Mouse (Mus musculus) kidney, postnatal 10 days (tissue): ENCODE results near the gene Med12.

Experiments used
- DNase-seq: peaks from one replicate; pipeline ENCODE4 v3.0.0; 2021; ENCODE audit warnings: mixed read lengths

Med12 gene

DNA sequence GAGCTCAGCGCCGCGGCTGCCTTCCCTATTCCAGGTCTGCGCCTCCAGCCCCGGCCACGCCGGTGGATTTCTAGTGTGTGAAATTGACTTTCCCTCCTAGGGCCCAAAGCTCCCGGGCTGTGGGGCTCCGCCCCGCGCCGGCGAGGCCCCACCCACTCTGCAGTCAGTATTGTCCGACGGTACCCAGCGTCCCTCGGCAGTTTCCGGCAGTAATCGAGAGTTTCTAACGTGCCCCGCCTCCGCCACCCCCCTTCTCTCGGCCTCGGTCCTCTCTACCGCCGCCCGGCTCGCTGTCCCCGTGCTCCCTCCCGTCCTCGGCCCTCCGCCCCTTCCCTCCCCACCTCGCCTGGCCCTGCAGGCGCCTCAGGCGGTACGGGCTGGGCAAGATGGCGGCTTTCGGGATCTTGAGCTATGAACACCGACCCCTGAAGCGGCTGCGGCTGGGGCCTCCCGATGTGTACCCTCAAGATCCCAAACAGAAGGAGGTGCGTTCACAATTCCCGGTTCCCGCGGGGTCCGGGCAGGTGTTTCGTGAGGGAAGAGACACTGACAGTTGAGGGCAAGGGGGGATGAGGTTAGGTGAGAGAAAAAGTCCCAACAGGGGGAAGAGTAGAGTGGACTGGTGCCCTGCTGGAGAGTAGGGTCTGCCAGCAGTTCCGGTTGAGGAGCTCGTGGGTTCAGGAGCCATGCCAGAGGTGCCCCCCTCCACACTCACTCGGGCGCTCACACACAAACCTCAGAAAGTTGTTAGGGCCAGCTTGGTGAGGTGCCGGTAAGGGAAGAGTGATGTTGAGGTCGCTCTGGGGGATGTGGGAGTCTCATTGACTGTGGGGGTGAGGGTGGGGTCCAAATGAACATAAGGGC lies at the start of gene Med12:
TSS of gene Med12 (plus strand) at position 156 of the 864 bp plus-strand sequence.
- peak; percentile 95 for DNase-seq

- DNase-seq, result no peak
Measured at GRCm38 (mm10) chrX:101245011-101245410, 28.8 kb upstream of the Med12 start.

DNA sequence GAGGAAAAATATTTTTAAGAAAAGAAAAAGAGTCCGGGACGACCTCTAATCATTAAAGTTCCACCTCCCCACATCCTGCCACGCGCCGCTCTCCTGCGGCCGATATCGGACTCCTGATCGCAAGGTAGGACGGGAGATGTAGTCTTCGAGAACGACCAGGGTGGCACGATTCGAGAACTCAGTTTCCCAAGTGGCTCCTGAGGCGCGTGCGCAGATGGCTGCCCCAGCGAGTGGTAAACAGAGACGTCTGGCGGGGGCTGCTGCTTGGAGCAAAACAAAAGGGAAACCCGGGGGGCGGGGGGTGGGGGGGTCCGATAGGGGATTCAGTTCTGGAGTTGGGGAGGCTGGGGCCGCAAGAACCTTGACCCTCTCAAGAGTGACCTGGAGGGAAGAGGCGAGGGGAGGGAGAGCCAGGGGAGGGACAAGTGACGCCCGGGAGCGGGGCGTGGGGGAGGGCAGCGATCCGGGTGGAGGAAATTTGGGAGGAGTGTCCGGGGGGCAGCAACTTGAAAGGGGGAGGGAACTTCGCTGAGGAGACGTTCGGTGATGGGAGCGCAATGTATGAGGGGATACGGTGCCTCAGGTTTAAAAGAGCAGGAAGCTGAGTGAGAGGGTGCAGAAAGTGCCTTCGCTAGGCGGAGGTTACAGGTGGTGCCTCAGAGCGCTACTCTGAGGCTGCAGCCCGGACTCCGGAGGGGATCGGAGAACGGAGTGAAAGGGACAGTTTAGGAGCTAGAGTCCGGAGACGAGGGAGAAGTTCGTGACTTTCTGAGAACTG lies 19.7 kb upstream of the Med12 start, which contains the start of gene Foxo4:
TSS of gene Foxo4 (plus strand) at position 577 of the 778 bp plus-strand sequence.
- peak; percentile 92 for DNase-seq

GRCm38 (mm10) chrX:101254740-101255139 lies 19.1 kb upstream of the Med12 start:
- DNase-seq, result peak; percentile 21

DNA sequence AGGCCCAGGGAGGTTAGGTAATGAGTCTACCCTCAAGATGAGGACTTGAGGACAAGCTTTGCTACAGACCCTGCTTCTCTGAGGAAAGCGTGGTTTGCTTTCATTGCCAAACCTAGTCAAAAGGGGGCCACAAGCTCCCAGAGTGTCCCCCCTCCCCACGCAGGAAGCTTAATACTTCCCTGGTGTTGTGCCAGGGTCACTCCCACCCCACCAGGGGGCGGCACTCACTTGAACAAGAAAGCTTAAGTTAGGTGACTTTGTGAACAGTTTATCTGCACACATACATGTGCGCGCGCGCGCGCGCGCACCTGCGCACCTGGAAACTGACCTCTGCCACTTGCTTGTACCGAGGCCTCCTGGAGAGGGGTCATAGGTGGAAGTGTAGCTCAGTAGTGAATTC lies 17.2 kb upstream of the Med12 start:
- peak; percentile 44 for DNase-seq

DNA sequence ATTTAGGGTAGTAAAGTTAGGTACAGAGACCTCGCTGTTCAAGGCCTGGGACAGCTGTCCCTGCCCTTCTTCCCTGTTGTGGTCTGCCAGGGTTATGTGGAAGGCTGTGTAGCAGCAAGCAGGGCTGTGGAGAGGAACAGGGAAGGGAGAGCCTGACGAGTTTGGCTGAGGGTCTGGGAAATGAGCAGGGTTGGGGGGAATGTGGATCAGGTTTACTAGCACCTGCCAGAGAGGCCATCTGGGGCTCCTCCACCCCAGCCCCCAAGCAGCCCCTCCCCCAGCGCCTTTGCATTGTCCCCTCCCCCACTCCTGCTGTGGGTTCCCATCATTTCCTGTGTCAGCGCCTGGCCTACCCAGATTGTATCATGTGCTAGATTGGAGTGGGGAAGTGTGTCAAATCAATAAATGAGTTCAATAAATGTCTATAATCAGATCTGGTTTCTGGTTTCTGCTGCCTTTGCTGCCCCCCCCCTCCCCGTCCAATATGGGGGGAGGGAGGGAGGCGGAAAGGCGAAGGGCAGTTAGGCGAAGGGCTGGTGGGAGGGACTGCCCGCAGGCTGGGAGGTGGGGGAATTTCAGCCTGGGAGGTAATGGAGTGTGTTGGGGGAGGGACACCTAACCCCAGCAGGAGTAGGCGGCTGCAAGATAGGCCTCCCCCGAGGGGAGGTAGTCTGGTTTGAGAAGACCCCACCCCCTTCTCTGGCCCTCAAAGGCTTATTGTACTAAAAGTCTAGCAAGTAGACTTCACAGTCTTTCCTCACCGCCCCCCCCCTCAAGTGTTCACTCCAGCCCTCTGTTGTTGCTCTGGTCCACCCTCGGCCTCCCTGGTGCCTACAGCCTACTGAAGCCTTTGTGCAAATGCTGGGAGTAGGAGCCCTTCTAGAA lies 13.1 kb upstream of the Med12 start:
- DNase-seq, result no peak

DNA sequence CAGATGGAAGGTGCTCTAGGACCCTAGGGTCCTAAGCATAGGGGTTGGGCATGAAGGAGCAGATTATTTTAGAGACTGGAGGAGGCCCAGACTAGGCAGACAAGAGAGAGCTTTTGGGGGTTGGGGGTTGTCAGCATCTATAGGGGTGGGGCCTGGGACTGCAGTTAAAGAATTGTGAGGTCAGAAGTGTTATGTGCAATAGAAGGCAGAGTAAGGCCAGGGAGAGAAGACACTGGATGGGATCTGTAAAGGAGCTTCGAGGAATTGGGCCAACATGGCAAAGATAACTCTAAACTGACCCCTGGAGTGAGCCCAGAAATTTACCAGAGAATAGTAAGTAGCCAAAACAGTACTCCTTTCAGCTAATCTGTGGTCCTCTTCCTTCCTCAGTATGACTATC lies 9.9 kb upstream of the Med12 start, which contains the start of gene Gm614:
TSS of gene Gm614 (minus strand) at position 101 of the 400 bp plus-strand sequence.
- no peak for DNase-seq

DNA sequence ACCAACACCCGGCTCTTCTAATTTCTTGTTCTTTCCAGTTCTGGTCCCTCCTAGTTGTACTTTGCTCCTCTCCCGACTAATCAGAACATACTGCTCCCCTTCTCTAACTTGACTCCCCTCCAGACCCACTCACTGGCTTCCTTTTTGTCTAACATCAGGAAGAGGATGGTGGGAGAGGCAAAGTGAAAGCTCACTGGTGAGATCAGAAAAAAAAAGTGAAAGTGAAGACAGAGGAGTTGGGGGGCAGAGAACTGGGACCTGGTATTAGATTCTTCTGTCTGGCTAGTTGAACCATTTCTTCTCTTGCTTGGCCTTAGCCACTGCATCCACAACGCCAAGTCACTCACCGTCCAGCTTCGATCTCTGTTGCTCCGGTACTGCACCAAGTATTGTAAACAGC lies 7.2 kb upstream of the Med12 start:
- DNase-seq, result no peak

- no peak for DNase-seq
Measured at GRCm38 (mm10) chrX:101268025-101268754, 5.6 kb upstream of the Med12 start, which contains the start of gene Il2rg. Gene Il2rg, minus strand, starts transcription at chrX:101268255.

DNA sequence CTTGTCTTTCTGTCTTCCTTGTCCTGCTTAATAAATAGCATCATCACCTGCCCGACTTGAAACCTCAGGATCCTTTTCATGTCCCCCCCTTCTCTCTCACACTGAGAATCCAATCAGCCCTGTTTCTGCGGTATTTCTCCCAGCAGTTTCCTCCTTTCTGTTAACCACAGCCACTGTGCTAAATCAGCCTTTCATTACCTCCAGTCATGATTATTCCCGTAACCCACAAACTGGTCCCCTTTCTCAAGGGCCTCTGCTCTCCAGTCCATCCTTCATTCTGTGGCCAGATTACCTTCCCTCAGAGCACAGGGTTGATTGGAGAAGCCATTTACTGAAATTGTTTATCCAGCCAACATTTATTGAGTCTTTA lies 5.1 kb upstream of the Med12 start, which contains the start of gene Gm20489:
TSS of gene Gm20489 (minus strand) at position 269 of the 370 bp plus-strand sequence.
- no peak for DNase-seq

DNA sequence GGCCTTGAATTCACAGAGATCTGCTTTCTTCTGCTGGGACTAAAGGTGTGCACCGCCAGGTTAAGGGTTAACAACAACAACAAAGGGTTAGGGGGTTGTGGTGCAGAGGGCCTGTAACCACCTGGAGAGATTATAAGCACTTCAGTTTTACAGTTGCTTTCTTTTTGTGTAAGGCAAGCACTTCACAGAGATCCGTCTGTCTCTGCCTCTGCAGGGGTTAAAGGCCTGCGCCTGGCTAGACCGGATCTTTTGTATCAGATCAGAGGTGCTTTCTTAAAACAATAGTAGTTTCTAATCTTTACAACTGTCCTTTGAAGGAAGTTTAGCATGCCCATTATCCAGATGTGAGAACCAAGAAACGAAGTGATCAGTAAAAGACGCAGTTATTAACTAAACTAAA lies 420 bp upstream of the Med12 start:
- DNase-seq, result no peak

DNA sequence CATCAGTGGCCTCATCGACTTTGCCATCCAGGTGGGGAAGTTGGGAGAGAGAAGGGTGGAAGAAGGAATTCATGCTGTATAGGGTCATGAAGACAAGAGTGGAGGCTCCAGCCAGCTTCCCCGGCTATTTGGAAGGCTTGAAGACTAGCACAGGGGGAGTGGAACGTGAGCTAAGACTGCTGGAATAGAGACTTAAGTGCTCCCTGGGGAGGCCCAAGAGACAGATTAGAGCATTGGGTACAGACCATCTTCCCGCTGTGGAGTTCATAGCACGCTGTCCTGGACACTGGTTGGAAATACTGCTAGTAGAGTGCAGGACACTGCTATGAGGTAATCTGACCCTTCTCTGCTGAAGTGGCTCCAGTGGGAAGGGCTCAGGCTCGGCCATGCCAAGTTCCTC lies 9.0 kb downstream of the Med12 start:
- no peak for DNase-seq

- DNase-seq, result peak; percentile 74
Measured at GRCm38 (mm10) chrX:101285534-101285933, 11.7 kb downstream of the Med12 start.

DNA sequence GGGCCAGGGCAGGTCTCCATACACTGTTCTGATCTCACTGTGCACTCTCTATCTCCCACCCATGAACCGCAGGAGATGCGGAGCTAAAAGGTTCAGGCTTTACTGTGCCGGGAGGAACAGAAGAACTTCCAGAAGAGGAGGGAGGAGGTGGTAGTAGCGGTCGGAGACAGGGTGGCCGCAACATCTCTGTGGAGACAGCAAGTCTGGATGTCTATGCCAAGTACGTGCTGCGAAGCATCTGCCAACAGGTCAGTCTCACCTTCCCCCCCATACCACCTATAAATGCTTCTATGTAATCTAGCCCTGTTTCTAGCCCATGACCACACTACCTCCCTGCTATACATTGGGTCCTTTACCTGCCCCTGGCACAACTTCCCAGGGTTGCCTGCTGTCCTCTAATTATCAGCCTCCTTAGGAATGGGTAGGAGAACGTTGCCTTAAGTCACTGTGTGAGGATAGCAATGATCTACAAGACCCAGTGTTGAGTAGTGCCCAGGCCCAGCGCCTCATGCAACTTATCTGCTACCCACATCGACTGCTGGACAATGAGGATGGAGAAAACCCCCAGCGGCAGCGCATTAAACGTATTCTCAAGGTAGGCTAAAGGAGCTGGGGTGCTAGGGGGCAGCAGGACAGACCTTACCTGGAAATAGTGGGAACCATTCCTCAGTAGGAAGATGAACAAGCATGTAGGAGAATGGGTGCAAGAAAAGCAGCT lies 12.3 kb downstream of the Med12 start:
- DNase-seq, result no peak

DNA sequence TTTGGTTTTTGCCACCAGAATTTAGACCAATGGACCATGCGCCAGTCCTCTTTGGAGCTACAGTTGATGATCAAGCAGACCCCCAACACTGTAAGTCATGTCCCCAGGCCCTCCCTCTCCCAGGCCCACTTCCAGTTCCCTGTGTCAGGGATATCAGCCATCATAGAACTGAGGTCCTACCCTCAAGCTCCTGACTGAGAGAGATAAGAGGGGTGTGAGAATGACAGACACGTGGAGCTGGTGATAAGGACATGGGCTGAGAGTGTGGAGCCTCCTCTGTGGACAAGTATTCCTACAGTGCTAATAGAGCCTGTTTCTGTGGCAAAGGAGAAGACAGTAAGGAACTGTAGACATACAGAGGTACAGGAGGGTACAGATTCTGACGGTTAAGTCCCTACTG lies 13.7 kb downstream of the Med12 start:
- no peak for DNase-seq

- DNase-seq, result no peak
Measured at GRCm38 (mm10) chrX:101288432-101288831, 14.6 kb downstream of the Med12 start.

GRCm38 (mm10) chrX:101289037-101289436 lies 15.2 kb downstream of the Med12 start:
- no peak for DNase-seq

GRCm38 (mm10) chrX:101290111-101290510 lies 16.3 kb downstream of the Med12 start:
- no peak for DNase-seq

- peak; percentile 38 for DNase-seq
Measured at GRCm38 (mm10) chrX:101299055-101299454, 25.2 kb downstream of the Med12 start, which contains the start of gene Nlgn3. Gene Nlgn3, plus strand, starts transcription at chrX:101299168.

DNA sequence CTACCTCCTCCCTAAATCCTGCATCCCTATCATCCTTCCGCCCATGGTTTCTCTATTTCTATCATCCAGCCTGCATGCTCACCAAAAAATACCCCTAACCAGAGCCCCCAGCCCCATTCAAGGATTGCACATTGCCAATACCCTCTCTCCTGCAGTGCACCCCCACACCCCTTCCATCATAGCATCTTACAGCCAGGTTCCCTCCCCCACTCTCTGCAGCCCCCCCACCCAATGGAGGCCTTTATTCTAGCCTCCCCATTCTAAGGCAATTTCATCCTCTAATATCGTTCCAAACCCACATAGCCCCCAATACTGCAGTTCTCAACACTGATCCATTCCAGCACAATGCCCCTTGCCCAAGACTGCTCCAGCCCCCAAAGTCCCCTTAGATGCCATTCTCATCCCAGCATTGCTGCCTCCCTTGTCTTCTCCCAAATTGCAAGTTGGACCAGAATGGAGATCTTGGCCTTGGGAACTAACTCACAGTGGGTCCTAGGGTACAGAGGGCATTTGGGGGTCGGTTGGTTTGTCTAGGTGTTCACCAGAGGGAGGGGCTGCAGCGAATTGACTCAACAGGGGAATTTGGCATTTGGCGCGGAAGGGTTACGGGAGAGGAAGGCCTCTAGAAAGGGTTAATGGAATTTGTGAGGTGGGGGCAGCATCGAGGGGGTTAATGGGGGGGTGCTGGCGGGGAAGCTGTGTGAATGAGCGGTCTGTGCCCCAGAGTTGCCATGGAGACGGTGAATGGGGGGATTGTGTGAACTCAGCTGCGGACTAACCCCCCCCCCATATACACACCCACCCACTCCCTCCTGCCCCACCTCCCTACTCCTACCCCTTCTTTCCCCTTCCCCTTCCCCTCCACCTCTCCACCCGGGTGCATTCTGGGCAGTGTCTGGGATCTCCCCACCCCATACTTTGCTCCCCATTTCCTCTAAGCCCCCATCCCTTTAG lies 25.9 kb downstream of the Med12 start:
- DNase-seq, result no peak
